Mouse (Mus musculus): ENCODE measurements around the gene Nfyb.
A peak's percentile ranks its signal among the peaks of the same experiment; 100 is the strongest.

Nfyb gene

DNA sequence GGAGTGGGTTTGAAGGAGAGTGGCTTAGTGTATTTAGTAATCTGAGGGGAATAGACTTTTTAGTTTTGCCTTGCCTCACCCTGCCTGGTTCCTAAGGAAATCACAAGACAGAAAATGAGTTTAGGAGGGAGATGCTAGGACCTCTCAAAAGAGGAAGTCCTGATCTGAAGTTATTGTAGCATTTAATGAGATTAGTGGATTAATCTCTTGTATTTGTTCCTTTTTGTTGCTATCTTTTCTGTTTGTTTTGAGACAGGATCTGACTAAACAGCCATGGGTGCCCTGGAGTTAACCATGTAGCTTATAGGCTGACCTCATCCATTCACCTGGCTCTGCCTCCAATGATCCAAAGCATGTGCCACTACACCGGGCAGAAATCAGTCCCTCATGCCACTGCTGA is 21.4 kb downstream of the Nfyb start:
- no peak for DNase-seq

DNA sequence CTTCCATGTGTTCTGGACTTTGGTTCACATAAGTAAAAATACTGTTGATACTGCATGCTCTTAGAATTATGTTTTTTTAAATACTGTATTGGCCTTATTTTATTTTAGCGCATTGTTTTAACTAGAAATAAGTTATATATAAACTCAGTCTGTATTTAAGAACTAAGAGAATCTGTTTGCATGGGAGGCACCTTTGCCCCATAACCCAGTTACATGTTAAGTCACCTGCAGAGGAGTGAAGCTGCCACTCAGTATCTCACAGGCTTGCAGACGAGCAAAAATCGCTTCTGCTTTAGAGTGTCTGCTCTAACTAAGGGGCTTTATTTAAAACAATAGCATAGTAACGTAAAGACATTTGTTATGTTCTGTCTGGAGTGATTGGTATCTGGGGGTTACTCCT is 22.1 kb downstream of the Nfyb start:
- DNase-seq, result no peak

DNA sequence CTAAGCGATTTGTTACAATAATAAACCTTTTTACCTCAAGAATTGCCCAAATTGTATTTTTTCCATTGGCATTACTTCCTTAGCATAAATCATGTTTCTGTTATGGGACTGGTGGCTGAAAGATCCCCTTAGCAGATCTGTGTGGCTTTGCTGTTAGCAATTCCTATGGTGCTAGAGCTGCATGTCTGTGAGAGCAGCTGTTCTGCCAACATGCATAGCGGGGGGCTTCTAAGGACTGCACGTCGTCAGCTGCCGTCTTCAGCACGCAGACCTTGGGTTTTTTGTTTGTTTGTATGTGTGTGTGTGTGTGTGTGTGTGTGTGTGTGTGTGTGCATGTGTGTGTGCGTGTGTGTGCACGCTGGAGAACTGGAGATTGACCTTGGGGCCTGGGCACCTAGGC is 22.6 kb downstream of the Nfyb start:
- DNase-seq, result no peak

DNA sequence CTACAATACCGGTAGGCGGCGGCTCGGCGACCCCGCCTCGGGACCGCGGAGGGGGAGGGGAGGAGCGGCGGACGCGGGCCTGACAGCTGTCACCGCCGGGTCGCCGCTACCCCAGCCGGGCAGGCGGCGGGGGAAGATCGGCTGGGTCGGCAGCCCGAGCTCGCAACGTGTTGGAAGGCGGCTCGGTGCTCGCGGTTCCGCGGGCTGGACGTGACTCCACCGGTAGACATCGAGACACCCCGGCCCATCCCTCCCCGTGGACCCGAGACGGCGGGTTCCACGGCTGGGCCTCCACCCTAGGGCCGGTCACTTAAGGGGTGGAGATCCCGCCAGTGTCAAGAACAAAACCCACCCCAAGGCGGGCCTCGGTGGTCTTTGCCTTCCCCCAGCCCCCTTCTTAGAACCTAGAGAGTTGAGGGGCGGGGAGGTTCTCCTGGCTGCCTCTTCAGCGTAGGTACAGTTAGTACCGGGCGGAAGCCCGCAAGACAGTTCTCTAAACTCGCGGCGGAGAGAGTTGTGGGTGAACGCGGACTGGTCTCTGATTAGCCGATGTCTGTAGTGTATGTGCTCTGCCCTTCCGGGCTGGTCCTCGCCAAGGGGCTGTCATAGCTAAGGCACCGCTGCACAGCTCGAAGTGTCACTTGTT is 64.5 kb downstream of the Nfyb start:
- no peak for DNase-seq

DNA sequence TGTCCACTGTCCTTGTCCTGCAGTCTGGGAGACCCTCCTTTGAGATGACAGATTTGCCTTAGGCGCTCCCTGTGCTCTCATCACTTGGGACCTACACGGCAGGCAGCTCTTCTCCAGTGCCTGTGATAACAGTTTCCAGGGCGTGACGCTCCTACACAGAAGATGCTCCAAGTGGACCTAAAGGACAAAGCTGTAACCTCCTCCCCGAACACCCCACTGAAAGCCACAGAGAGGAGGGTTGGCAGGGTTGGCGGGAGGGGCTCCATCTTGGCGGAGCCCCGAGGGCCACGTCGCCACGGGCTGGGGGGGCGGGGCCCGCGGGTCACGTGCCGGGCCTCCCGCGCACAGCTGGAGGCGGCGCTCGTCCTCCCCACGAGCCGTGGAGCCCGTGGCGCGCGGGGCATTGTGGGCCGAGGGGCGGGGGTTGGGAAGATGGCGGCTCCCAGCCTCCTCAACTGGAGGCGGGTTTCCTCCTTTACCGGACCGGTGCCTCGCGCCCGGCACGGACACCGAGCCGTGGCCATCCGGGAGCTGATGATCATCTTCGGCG is 65.2 kb downstream of the Nfyb start:
- DNase-seq, result peak; percentile 85 to 86
